Mouse (Mus musculus): ENCODE measurements at regions not wholly inside any gene's neighbourhood (a gene's known extent, or its start where the extent isn't known, plus 50 kb on each side); places are given as distances from the start of the nearest gene placed in this dataset.

DNA sequence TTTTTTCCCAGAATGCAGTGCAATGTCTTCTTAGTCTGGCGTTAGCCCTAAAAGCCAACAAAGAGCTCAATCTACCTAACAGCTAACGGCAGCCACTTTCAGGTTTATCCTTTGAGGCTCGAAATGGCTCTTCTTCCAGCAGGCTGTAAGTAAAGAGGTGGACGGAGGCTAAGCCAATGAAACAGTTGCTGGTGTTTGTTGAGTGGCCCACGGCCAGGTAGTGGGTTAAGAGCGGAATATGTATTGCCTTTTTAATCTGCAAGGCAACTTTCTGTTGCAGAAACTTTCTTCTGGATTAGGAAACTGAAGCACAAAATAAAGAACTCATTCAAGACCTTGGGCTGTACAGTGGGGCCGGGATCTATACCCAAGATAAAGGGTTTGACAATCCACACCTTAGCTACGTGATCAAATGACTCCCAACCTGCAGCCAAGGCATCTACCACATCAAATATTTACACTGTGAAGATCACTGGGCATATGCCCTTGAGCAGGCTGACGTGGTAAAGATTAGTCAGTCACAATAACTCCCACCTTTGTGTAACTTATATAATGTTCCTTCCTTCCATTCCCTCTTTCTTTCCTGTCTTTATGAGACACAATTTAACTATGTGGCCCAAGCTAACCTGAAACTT, 62.3 kb upstream of the Peli2 start:
- no peak for DNase-seq

DNA sequence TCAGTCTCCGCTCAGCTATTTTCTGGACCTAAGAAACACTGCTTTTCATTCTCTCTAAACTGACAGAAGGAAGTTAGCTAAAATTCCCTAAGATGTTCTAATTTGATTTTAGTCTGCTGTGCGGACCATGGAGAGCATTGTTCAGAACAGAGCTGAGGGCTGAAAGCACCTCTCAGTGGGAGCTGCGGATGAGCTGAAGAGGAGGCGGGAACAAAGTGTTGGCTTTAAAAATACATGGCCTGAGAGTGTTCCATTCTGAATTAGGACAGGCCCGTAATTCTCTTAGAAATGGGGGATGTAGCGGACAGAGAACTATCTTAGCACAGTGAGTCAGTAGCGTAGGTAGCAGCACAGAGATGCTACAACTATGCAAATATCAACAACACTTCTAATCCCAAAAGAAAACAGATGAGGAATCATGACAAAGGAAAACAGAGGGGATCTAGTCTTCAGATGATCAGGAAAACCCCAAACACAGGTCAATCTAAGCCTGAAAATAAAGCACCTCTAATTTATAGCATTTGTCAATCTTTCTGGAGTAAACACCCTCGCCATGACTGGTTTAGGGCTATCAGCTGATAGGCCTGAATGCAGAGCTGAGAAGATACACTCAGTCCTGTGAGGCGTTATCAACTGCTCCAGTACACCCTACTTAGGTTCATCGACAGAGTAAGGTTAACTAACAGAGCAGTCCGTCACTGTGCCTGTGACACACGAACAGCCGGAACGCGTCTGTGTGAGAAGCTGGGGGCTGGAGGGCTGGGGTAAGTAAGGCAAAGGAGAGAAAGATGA, 60.8 kb upstream of the Peli2 start:
- DNase-seq = no peak

DNA sequence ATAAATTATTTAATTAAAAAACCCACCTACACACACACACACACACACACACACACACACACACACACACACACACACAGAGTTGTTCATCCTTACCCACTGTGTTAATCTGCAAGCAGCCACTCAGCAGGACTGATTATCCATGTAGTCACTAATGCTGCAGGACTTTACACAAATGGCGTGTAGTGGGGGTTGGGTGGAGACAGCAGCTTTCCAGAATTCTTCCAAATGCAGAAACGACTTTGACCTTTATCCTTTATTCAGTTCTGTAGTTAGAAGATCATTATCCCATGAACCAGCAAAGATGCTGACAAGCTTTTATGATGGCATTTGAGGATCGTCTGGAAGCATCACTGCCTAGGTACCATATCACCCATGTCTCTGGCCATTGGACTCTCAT, 52.0 kb upstream of the Peli2 start:
- DNase-seq = no peak
